Mouse (Mus musculus) G1E-ER4 (cell line): ENCODE measurements around the gene Inca1. TPM values are rescaled to one million over a fixed set of nuclear protein-coding genes. Genes with fewer than 3 reads are reported as not detected.

ENCODE experiments used
- GATA1 ChIP-seq: IDR thresholded peaks from one replicate; pipeline ENCODE4 v1.8.0; 2012; ENCODE audit warnings: low read length, inconsistent platforms
- polyA plus RNA-seq: library from polyadenylated mRNA; stranded (reverse); fragments of >175 nt; gene quantifications from 2 replicates; pipeline ENCODE4 v1.2.3, GENCODE M21; 2012

Inca1 gene
- polyA plus RNA-seq, 1 experiment, result 0.17 TPM

DNA sequence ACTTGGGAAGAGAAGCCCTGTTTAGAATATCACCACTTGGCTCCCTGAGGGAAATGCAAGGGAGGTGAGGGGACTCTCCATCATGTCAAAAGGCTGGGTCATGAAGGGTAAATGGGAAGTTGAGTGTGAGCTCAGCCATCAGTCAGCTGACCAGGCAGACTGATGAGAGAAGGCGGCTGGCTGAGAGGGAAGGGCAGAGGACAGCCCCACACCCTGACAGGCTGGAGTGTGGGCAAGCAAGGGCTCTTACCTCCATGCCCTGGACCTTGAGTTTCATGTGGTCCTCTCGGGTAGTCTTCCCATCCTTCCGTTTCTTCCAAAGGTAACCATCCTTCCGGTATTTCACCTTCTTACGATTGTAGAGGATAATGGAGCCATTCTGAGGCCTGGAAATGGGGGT is 16.3 kb downstream of the Inca1 start:
- no peak for TF ChIP-seq GATA1

DNA sequence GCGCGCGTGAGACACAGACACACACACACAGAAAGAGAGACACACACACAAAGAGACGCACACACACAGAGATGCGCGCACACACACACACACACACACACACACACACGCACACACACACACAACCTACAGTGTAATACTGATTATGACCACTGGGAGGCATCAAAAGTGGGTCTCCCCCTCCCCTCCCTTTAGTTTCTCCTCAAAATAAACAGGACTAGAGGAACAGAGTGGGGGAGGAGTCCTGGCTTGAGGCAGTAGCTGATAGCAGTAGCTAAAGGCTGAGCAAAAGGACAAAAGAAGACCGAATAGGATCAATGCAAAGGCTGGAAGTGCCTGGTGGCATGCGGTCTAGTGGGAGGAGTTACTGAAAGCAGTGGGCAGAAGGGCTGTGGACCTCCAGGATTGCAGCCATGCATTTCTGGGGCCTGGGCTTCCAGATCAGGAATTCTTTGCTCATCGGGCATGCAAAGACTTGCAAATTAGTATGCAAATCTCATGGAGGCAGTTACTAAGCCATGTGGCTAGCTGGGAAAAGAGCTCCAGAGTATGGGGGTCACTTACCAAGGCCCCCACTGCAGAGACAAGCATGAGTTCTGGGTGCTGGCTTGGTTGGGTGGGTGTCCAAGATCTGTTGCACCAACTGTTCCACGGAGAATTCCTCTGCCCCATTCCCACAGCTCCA is 17.9 kb downstream of the Inca1 start:
- TF ChIP-seq GATA1, result no peak

DNA sequence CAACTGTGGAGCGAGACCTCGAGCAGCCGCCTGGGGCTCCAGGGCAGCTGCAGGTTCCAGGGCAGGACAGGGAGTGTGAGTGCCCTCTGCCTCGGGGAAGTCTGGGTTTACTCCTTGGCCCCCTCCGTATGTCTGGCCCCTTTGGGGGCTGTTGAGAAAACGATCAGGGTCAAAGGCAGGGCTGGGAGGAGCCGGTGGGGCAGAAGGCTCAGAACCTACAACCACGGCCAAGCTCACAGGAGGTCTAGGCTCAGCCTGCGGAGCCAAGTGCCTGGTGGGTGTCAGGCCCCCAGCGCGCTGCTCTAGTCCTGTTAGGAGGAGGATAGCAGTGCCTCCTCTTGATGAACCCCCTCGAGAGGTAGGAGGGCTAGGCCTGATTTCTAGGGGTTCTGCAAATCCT is 18.8 kb downstream of the Inca1 start:
- TF ChIP-seq GATA1, result no peak

DNA sequence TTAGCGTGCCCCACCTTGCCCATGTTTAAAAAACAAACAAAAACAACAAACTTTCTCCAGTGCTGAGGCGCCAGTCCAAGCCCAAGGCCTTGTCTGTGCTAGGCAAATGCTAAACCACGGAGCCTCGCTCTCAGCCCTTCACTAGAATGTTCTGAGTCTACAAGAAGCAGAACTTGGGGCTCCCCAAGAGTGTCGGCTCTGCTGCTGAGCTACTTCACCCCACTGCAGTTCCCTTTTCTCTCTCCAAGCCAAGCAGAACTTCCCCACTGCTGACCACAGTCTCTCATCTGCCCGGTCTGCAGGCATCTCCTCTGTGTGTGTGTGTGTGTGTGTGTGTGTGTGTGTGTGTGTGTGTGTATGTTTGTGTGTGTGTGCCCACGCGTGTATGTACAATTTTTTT is 20.1 kb downstream of the Inca1 start:
- TF ChIP-seq GATA1, result no peak

DNA sequence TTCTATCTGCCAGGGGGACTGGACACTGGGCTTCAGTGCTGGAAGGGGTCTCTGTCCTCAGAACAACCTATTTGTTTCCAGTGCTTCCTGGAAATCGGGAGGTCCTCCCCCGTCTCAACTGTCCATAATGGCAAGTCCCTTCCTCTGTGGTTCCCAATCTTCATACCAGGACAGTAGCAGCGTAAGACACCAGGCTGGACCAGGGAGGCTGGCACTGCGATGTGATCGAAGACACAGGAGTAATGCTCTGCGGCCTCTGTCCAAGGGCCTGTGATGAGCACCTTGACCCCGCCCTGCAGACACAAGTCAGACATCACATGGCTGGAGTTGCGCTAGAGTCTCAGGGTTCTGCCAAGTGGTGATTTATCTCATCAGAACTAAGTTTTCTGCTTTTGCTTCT is 20.6 kb downstream of the Inca1 start:
- TF ChIP-seq GATA1, result no peak

DNA sequence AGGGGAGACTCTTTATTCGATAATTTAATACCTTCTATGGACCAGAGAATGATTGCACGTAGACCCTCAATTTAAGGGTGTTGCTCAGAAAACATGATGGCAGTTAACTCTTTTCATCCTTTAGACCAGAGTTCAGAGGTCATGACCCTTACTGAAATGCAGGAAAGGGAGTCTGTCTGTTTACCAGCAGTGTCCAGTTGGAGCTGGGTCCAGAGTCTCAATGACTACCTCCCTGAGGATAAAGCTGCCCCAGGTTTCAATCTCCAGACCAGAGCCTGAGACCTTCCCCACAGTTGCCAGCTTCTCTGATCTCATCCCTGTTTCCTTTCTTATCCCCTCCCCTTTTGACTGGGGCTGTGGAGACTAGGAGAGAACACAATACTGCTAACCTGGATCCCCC is 21.4 kb downstream of the Inca1 start:
- TF ChIP-seq GATA1, result no peak

DNA sequence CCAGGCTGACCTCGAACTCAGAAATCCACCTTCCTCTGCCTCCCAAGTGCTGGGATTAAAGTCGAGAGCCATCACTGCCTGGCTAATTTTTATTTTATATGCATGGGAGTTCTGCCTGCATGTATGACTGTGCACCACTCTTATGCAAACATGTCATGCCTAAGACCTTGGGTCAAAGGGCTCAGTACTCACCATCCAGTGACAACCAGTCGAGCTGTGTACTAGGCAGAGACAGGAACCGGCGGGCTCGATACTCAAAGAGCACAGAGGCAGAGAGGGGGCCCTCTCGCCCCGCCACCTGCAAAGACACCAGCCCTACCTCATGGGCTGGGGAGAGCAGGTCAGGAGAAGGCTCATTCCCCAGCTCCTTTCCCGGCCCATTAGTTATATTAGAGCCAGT is 21.9 kb downstream of the Inca1 start:
- TF ChIP-seq GATA1, result no peak

DNA sequence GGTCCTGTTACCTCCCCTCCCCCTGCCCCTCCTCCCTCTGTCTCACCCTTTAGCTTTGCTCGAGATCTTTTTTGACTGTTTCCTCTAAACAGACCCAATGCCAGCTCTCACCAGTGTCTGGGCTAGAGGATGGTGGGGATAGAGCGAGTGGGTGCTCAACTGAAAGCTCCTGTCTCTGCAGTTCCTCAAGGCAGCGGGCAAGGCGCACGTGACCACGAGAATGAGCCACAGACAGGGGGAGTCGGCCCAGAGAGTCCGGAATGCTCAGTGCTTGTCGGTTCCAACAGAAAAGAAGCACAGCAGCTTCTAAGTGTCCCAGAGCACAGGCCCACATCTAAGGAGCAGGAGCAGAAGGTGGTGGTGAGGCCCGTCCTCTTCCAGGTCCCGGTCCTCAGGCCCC is 25.5 kb downstream of the Inca1 start:
- TF ChIP-seq GATA1, result no peak

DNA sequence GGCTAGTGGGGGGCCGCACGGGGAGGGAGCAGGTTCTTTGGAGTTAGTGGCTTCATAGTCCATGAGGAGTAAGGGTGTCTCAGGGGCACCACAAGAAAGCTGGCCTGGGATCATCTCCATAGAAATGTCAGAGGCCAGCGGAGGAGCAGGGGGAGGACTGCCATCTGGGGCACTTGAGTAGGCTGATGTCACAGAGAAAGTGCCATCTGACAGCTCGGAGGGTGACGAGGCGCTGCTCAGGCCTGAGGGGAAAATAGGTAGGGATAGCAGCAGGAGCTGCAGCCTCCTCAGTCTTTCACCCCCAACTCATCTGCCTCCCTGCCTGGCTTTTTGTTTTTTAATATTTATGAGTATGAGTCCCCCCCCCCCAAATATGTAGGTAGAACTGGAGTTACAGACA is 25.9 kb downstream of the Inca1 start:
- no peak for TF ChIP-seq GATA1

DNA sequence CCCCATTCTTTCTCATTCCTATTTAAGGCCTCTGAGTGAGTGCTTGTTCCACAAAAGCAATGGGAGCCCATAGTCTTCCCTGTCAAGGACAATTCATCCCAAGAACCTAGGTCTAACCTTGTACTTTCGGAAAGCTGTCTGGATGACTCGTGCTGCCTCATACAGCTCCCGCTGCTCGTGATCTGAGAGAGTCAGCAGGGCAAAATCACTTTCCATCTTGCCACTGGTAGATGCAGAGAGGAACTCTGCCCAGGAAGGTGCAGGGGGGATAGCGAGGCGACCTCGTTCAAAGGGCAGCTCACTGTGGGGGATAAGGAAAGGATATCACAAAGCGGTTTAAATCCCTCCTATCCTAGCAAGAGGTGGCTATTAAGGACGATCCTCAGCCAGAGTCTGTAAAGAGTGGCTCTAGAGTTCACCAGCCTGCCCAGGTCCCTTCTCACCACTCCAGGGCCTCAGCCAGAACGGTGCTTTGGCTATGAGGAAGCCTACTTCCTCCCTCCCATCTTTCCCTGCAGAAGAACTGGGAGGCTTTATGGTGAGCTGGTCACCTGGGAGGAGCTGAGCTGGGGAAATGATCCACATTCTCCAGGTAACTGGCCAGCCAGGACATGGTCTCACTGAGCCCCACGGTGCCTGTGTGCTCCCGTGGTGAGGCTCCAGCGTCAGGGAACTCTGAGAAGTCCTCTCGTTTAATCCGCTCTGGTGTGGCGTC is 28.5 kb downstream of the Inca1 start:
- no peak for TF ChIP-seq GATA1

DNA sequence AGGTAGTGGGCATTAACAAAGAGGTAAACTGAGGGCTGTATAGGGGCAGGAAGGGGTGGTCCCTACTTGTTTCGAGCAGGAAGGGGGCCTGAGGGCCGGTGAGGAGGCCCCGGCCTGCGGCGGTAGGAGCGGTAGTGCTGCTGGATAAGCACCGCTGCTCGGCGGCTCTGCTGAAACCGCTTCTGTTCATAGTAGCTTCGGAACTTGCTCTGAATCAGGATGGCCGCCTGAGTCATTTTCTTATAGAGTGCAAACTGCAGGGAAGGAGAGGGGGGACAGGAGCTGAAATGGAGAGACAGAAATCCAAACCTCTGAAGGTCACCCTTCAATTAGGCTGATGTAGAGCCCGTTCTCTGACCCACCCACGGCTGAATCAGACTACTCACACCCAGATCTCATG is 29.5 kb downstream of the Inca1 start:
- no peak for TF ChIP-seq GATA1

DNA sequence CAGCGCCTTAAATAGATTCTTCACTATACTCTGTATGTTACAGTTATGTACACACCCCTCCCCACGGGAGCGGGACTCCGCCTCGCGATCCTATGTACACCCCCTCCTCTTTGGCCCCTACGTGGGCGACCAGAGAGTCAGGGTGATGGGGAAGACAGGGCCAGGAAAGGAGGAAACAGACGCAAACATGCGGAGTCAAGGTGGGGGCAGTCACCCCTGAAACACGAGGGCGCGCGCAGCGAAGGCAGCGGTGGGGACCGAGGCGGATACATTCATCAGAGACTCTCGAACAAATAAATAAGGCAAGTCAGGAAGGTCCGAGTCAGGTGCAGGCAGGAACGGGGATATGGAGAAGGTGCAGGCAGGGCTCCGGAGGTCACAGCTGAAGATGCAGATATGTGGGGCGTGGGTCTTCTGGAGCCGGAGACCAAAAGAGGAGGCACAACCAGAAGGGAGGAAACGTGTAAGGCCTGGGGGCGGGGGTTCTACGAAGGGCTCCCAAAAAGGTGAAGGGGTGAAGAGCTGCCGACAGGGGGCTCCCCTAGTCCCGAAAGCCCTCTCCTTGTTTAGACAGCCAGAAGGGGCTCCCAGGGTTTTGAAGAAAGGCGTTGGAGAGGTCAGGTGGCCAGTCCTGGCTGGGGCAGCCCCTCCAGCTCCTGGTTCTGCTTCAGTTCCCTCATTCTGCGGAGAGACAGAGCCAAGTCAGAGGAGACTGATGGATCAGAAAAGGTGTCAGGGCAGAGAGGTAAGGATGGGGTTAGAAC is 30.2 kb downstream of the Inca1 start:
- TF ChIP-seq GATA1, result no peak

DNA sequence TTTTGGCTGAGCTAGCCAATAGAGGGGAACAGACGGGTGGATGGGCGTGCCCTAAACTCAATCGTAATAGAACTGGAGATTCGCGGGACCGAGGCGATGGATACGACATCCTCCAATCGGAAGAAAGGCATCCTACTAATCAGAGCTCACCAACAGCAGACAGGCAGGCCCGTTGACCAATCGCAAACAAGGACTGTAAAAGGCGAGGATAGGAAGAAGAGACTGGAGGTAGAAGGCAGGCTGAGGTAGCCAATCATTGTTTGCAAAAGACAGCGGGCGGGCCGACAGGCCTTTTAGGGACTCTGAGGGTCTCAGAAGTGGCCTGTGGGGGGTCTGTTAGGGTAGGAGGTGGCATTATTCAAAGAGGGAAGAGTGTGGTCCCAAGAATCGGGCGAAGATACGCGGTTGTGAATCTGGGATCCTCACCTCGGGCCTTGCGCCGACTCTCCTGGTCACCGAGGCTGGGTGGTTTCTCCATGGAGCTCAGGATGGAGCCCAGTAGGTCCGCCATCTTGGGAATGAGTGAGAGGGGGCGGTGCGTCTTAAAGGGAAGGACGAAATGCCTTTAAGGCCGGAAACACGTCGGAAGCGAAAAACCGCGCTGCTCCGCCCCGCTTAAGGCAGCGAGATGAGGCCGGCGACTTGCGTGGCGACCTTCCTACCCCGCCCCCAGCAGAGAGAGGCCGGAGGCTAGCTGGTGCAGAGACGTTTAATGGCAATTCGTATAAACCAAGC is 31.0 kb downstream of the Inca1 start, which contains the start of gene Spag7:
Gene Spag7 (minus strand): TSS at position 646 of the 735 bp plus-strand sequence.
- TF ChIP-seq GATA1, result no peak

DNA sequence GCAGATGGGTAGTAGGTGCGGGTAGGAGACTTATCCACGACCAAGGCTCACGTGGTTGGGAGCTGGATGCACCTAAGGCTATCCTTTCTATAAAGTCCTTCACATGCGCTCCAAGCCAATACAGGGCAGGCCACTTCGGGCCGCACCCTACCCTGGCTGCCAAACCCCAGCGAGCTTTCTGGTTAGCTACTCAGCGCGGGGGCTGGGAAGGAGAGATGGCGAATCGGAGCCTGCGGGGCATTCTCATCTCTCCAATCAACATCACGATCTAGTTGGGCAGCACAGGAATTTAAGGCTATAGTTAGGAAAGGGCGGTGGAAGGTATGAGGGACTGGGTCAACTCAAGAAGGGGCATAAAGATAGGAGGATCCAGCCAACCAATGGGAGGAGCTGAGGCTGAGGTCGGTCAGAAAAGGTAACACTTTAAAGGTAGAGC is 31.6 kb downstream of the Inca1 start:
- TF ChIP-seq GATA1, result no peak

DNA sequence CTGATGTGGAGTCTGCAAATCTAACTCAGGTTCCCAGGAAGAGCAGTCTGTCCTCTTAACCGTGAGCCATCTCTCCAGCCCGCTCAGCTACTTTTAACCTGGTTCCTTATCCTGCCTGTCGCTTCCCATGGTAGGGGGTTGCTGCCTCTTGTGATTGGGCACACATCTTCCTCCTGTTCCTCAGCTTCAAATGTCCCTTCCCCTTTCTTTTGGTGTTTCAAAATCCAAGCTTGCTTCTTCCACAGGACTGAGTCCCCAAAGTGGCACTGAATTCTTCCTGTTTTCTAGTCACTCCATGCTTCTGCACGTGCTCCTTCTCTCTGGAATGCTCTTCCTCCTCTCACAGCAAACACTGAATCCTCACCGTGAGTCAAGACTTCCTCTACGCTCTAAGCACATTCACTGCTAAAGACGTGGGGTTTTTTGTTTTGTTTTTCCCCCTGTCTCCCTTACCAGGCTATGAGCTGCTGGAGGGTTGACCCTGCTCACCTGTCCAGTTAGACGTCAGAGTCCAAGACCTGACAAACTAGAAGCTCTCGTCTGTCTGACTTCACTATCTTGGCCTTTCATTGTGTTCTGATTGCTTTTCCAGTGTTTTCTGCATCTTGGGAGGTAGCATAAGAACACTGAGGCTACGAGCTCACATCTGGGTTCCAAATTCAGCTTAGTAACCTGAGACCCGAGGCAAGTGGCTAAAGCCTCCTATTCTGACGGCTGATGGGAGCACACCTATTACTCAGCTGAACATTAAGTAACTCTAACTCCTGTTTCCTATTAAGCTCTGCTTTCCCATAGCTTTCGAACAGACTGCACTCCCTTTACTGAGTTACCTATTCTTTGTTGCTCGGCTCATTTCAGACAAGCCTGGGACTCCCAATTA is 32.4 kb downstream of the Inca1 start:
- no peak for TF ChIP-seq GATA1

DNA sequence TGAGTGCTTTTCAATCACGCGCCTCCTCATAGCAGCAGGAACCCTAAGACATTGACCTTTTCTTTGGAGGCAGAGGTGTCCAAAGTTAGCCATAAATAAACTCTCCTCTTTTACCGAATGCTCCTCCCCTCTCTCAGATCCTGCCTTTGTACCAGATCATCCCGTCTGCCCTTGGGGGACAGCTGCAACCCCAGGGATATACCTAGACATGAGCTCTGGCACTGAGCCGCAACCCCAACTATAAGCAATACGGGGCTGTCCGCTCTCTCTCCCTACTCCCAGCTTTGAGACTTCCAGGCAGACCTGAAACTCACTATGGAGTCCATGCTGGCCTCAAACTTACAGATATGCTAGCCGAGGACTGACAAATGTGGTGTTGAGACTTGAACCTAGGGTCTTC is 33.3 kb downstream of the Inca1 start:
- no peak for TF ChIP-seq GATA1
